Mouse (Mus musculus): ENCODE data around the gene Tssk6. TPM values are rescaled to one million over a fixed set of nuclear protein-coding genes. Genes with fewer than 3 reads are reported as not detected.

Gene Tssk6
- polyA plus RNA-seq, 1 experiment from 2014 or later, result 1.6 TPM

- 20% methylated on average over 79 of the region's 79 CpGs for WGBS (ENCODE audit: insufficient replicate concordance)
- Histone ChIP-seq H3K4me2 (ENCODE audit: low read depth, low read length) (peak overlapping the region; percentile 52), H3K27me3 (ENCODE audit: control insufficient read depth, insufficient read depth, low read depth, low read length) (peaks cover 74% of the 10 kb centered on the region), H3K36me3 (ENCODE audit: control insufficient read depth, insufficient read depth) (no peaks in the 10 kb centered on the region), H3K4me1 (ENCODE audit: control insufficient read depth, low read depth, low read length) (peaks cover 8% of the 10 kb centered on the region), H3K27ac (ENCODE audit: low read length) (no peak overlapping the region), H3K9ac (ENCODE audit: low read depth, low read length) (no peak overlapping the region), H3K9me3 (replicated peaks; ENCODE audit: control insufficient read depth, low read length) (no peaks in the 10 kb centered on the region; the same call in 1 of the 2 replicates), H3K4me3 (ENCODE audit: low read depth, low read length) (peak overlapping the region; percentile 44)
- ATAC-seq (ENCODE audit: low read depth), result no peak
Observed at GRCm38 (mm10) chr8:69881261-69881865, 20.6 kb upstream of the Tssk6 start.

GRCm38 (mm10) chr8:69882021-69882756, 19.8 kb upstream of the Tssk6 start:
- Histone ChIP-seq H3K9me3 (replicated peaks; ENCODE audit: control insufficient read depth, low read length) (no peaks in the 10 kb centered on the region; the same call in 1 of the 2 replicates), H3K4me2 (ENCODE audit: low read depth, low read length) (peak overlapping the region; percentile 52), H3K9ac (ENCODE audit: low read depth, low read length) (no peak overlapping the region), H3K4me3 (ENCODE audit: low read depth, low read length) (peak overlapping the region; percentile 44), H3K27me3 (ENCODE audit: control insufficient read depth, insufficient read depth, low read depth, low read length) (peaks cover 83% of the 10 kb centered on the region), H3K4me1 (ENCODE audit: control insufficient read depth, low read depth, low read length) (peaks cover 8% of the 10 kb centered on the region), H3K36me3 (ENCODE audit: control insufficient read depth, insufficient read depth) (no peaks in the 10 kb centered on the region), H3K27ac (ENCODE audit: low read length) (no peak overlapping the region)
- 8% methylated on average over 99 of the region's 103 CpGs for WGBS (ENCODE audit: insufficient replicate concordance)
- peak; percentile 38; the same call in 1 of the 2 replicates for ATAC-seq (ENCODE audit: low read depth)

GRCm38 (mm10) chr8:69882833-69883600, 19.0 kb upstream of the Tssk6 start:
- 15% methylated on average over 52 of the region's 52 CpGs for WGBS (ENCODE audit: insufficient replicate concordance)
- H3K9me3 ChIP-seq (replicated peaks; ENCODE audit: control insufficient read depth, low read length), result no peaks in the 10 kb centered on the region; the same call in 1 of the 2 replicates
- no peaks in the 10 kb centered on the region for H3K36me3 ChIP-seq (ENCODE audit: control insufficient read depth, insufficient read depth)
- peaks cover 11% of the 10 kb centered on the region for H3K4me1 ChIP-seq (ENCODE audit: control insufficient read depth, low read depth, low read length)
- H3K9ac ChIP-seq (ENCODE audit: low read depth, low read length), result no peak overlapping the region
- peaks cover 91% of the 10 kb centered on the region for H3K27me3 ChIP-seq (ENCODE audit: control insufficient read depth, insufficient read depth, low read depth, low read length)
- no peak overlapping the region for H3K27ac ChIP-seq (ENCODE audit: low read length)
- no peak overlapping the region for H3K4me2 ChIP-seq (ENCODE audit: low read depth, low read length)
- H3K4me3 ChIP-seq (ENCODE audit: low read depth, low read length), result no peak overlapping the region
- ATAC-seq (ENCODE audit: low read depth), result no peak

- Histone ChIP-seq H3K4me3 (ENCODE audit: low read depth, low read length) (no peak overlapping the region), H3K36me3 (ENCODE audit: control insufficient read depth, insufficient read depth) (no peaks in the 10 kb centered on the region), H3K27ac (ENCODE audit: low read length) (no peak overlapping the region), H3K4me2 (ENCODE audit: low read depth, low read length) (no peak overlapping the region), H3K9ac (ENCODE audit: low read depth, low read length) (no peak overlapping the region), H3K27me3 (ENCODE audit: control insufficient read depth, insufficient read depth, low read depth, low read length) (peaks cover 100% of the 10 kb centered on the region), H3K4me1 (ENCODE audit: control insufficient read depth, low read depth, low read length) (peaks cover 19% of the 10 kb centered on the region), H3K9me3 (replicated peaks; ENCODE audit: control insufficient read depth, low read length) (no peaks in the 10 kb centered on the region; the same call in 1 of the 2 replicates)
- WGBS (ENCODE audit: insufficient replicate concordance), result 48% methylated on average over 13 of the region's 13 CpGs
- no peak for ATAC-seq (ENCODE audit: low read depth)
Observed at GRCm38 (mm10) chr8:69884141-69884540, 17.8 kb upstream of the Tssk6 start.

GRCm38 (mm10) chr8:69887289-69888243, 14.4 kb upstream of the Tssk6 start, which contains the start of gene Cilp2:
Cilp2 (minus strand) TSS chr8:69887687.
- H3K36me3 ChIP-seq (ENCODE audit: control insufficient read depth, insufficient read depth), result no peaks in the 10 kb centered on the region
- no peak for ATAC-seq (ENCODE audit: low read depth)
- peaks cover 80% of the 10 kb centered on the region for H3K27me3 ChIP-seq (ENCODE audit: control insufficient read depth, insufficient read depth, low read depth, low read length)
- H3K27ac ChIP-seq (ENCODE audit: low read length), result no peak within 1 kb of the TSS
- H3K4me1 ChIP-seq (ENCODE audit: control insufficient read depth, low read depth, low read length), result peaks cover 11% of the 10 kb centered on the region
- H3K9ac ChIP-seq (ENCODE audit: low read depth, low read length), result no peak within 1 kb of the TSS
- H3K4me2 ChIP-seq (ENCODE audit: low read depth, low read length), result 0 out of 2 replicates have a peak within 1 kb of the TSS, but pooled peaks have one; percentile 2
- 0 out of 2 replicates have a peak within 1 kb of the TSS, but pooled peaks have one; percentile 13 for H3K4me3 ChIP-seq (ENCODE audit: low read depth, low read length)
- 1% methylated on average over 60 of the region's 60 CpGs for WGBS (ENCODE audit: insufficient replicate concordance)
- no peaks in the 10 kb centered on the region for H3K9me3 ChIP-seq (replicated peaks; ENCODE audit: control insufficient read depth, low read length)

GRCm38 (mm10) chr8:69888244-69888866, 13.6 kb upstream of the Tssk6 start:
- no peaks in the 10 kb centered on the region; the same call in 1 of the 2 replicates for H3K36me3 ChIP-seq (ENCODE audit: control insufficient read depth, insufficient read depth)
- H3K9me3 ChIP-seq (replicated peaks; ENCODE audit: control insufficient read depth, low read length), result no peaks in the 10 kb centered on the region
- no peak overlapping the region for H3K27ac ChIP-seq (ENCODE audit: low read length)
- 0 out of 2 replicates have a peak overlapping the region, but pooled peaks have one; percentile 2 for H3K4me2 ChIP-seq (ENCODE audit: low read depth, low read length)
- 6% methylated on average over 24 of the region's 24 CpGs for WGBS (ENCODE audit: insufficient replicate concordance)
- ATAC-seq (ENCODE audit: low read depth), result no peak
- H3K4me1 ChIP-seq (ENCODE audit: control insufficient read depth, low read depth, low read length), result peaks cover 11% of the 10 kb centered on the region
- no peak overlapping the region for H3K9ac ChIP-seq (ENCODE audit: low read depth, low read length)
- peaks cover 72% of the 10 kb centered on the region for H3K27me3 ChIP-seq (ENCODE audit: control insufficient read depth, insufficient read depth, low read depth, low read length)
- H3K4me3 ChIP-seq (ENCODE audit: low read depth, low read length), result 0 out of 2 replicates have a peak overlapping the region, but pooled peaks have one; percentile 3

GRCm38 (mm10) chr8:69888902-69889301, 13.1 kb upstream of the Tssk6 start:
- H3K4me3 ChIP-seq (ENCODE audit: low read depth, low read length), result 0 out of 2 replicates have a peak overlapping the region, but pooled peaks have one; percentile 3

More at GRCm38 (mm10) chr8:69888902-69889301, 13.1 kb upstream of the Tssk6 start:
- Histone ChIP-seq H3K4me1 (ENCODE audit: control insufficient read depth, low read depth, low read length) (peaks cover 11% of the 10 kb centered on the region), H3K4me2 (ENCODE audit: low read depth, low read length) (0 out of 2 replicates have a peak overlapping the region, but pooled peaks have one; percentile 2), H3K9ac (ENCODE audit: low read depth, low read length) (no peak overlapping the region), H3K36me3 (ENCODE audit: control insufficient read depth, insufficient read depth) (peaks cover 5% of the 10 kb centered on the region; the same call in 1 of the 2 replicates), H3K27ac (ENCODE audit: low read length) (no peak overlapping the region), H3K27me3 (ENCODE audit: control insufficient read depth, insufficient read depth, low read depth, low read length) (peaks cover 67% of the 10 kb centered on the region), H3K9me3 (replicated peaks; ENCODE audit: control insufficient read depth, low read length) (no peaks in the 10 kb centered on the region)
- ATAC-seq (ENCODE audit: low read depth), result no peak
- WGBS (ENCODE audit: insufficient replicate concordance), result 7% methylated on average over 32 of the region's 32 CpGs
